Mouse (Mus musculus) CH12.LX (cell line): Measurements from ENCODE around the gene Pphln1. TPM values are rescaled to one million over a fixed set of nuclear protein-coding genes. Genes with fewer than 3 reads are reported as not detected.

Experiments used
- DNase-seq: peaks from one replicate; pipeline ENCODE4 v3.0.0-alpha.2; 2013; ENCODE audit errors: extremely low read depth
- H3K27ac ChIP-seq: 2 replicates; pipeline ENCODE4 v1.5.1; 2012; ENCODE audit warnings: low read depth, mild to moderate bottlenecking, control low read depth, moderate library complexity; ENCODE audit not compliant: insufficient read depth
- H3K27me3 ChIP-seq: replicated peaks from 2 replicates; pipeline ENCODE3; 2012; ENCODE audit warnings: inconsistent platforms
- H3K36me3 ChIP-seq, 2 experiments: replicated peaks in 1 of 2; 2 replicates each; pipeline versions ENCODE3 to v1.6.1; 2012; ENCODE audit warnings: inconsistent platforms in 1 of 2, low read length in 1 of 2, mild to moderate bottlenecking in 1 of 2, mixed read lengths in 1 of 2, moderate library complexity in 1 of 2; ENCODE audit not compliant: control insufficient read depth in 1 of 2, insufficient read depth in 1 of 2
- H3K4me1 ChIP-seq, 2 experiments: 2 replicates each; pipeline ENCODE4 v1.6.1; 2012; ENCODE audit warnings: inconsistent platforms in 1 of 2, moderate library complexity in 1 of 2; ENCODE audit not compliant: insufficient read depth in 2 of 2, control insufficient read depth in 1 of 2
- H3K4me2 ChIP-seq: 2 replicates; pipeline ENCODE4 v1.6.1; 2012; ENCODE audit warnings: low read depth, mild to moderate bottlenecking, control low read depth; ENCODE audit not compliant: poor library complexity, insufficient read depth, severe bottlenecking
- H3K4me3 ChIP-seq, 3 experiments: fragments of 150-350 bp in 1 of 3; sonication (generic) in 1 of 3; replicated peaks in 1 of 3; 2 replicates each; pipeline versions ENCODE3 to v1.5.1; 2011 to 2012; ENCODE audit warnings: low read depth in 2 of 3, low read length in 2 of 3, mild to moderate bottlenecking in 2 of 3, moderate library complexity in 2 of 3, control low read depth in 1 of 3, improper control_type of control experiment in 1 of 3, inconsistent platforms in 1 of 3, mixed read lengths in 1 of 3; ENCODE audit not compliant: poor library complexity in 1 of 3
- H3K79me2 ChIP-seq: replicated peaks from 2 replicates; pipeline ENCODE4 v1.6.1; 2012; ENCODE audit warnings: mild to moderate bottlenecking, moderate library complexity; ENCODE audit not compliant: control insufficient read depth, poor library complexity, insufficient read depth, severe bottlenecking; ENCODE audit errors: extremely low read depth
- H3K9ac ChIP-seq: 2 replicates; pipeline ENCODE4 v1.6.1; 2012; ENCODE audit warnings: low read depth, mild to moderate bottlenecking, control low read depth, moderate library complexity; ENCODE audit not compliant: insufficient read depth
- H3K9me3 ChIP-seq: replicated peaks from 2 replicates; pipeline ENCODE3; 2012; ENCODE audit warnings: low read length, inconsistent platforms, mixed read lengths
- BHLHE40 ChIP-seq: IDR thresholded peaks from 2 replicates; pipeline ENCODE4 v1.6.1; 2011; ENCODE audit warnings: mild to moderate bottlenecking, low read depth, low read length, improper control_type of control experiment
- CHD1 ChIP-seq: IDR thresholded peaks from 2 replicates; pipeline ENCODE4 v1.6.1; 2012; ENCODE audit warnings: low read depth, low read length, improper control_type of control experiment, inconsistent platforms
- CHD2 ChIP-seq: IDR thresholded peaks from 2 replicates; pipeline ENCODE4 v1.6.1; 2011; ENCODE audit warnings: low read length, improper control_type of control experiment
- CTCF ChIP-seq, 2 experiments: IDR thresholded peaks in 1 of 2; conservative IDR thresholded peaks in 1 of 2; 2 replicates each; pipeline ENCODE4 v1.5.1; 2011 to 2012; ENCODE audit warnings: low read depth in 2 of 2, low read length in 2 of 2, improper control_type of control experiment in 1 of 2, inconsistent platforms in 1 of 2, mild to moderate bottlenecking in 1 of 2, moderate library complexity in 1 of 2
- E2F4 ChIP-seq: IDR thresholded peaks from 2 replicates; pipeline ENCODE4 v1.6.1; 2011; ENCODE audit warnings: low read depth, low read length, improper control_type of control experiment; ENCODE audit not compliant: insufficient replicate concordance
- ELF1 ChIP-seq: IDR thresholded peaks from 2 replicates; pipeline ENCODE4 v1.6.1; 2014; ENCODE audit warnings: low read depth, mild to moderate bottlenecking, inconsistent platforms, low read length, improper control_type of control experiment
- EP300 ChIP-seq: IDR thresholded peaks from 2 replicates; pipeline ENCODE4 v1.6.1; 2011; ENCODE audit warnings: low read length, improper control_type of control experiment
- ETS1 ChIP-seq: conservative IDR thresholded peaks from 2 replicates; pipeline ENCODE4 v1.6.1; 2012; ENCODE audit warnings: low read depth, mild to moderate bottlenecking, inconsistent platforms, low read length, improper control_type of control experiment, moderate library complexity
- HCFC1 ChIP-seq: IDR thresholded peaks from 2 replicates; pipeline ENCODE4 v1.6.1; 2012; ENCODE audit warnings: low read depth, mild to moderate bottlenecking, inconsistent platforms, low read length, improper control_type of control experiment
- IRF4 ChIP-seq: IDR thresholded peaks from 2 replicates; pipeline ENCODE4 v1.6.1; 2014; ENCODE audit warnings: low read depth, mild to moderate bottlenecking, inconsistent platforms, low read length, improper control_type of control experiment
- JUND ChIP-seq: conservative IDR thresholded peaks from 2 replicates; pipeline ENCODE4 v1.6.1; 2011; ENCODE audit warnings: low read depth, low read length, improper control_type of control experiment
- KAT2A ChIP-seq: IDR thresholded peaks from 2 replicates; pipeline ENCODE4 v1.6.1; 2012; ENCODE audit warnings: low read length, improper control_type of control experiment, inconsistent platforms; ENCODE audit not compliant: insufficient replicate concordance
- MAX ChIP-seq: IDR thresholded peaks from 2 replicates; pipeline ENCODE4 v1.6.1; 2011; ENCODE audit warnings: low read length, improper control_type of control experiment
- MAZ ChIP-seq: IDR thresholded peaks from 2 replicates; pipeline ENCODE4 v1.6.1; 2012; ENCODE audit warnings: low read depth, mild to moderate bottlenecking, inconsistent platforms, low read length, improper control_type of control experiment, moderate library complexity
- MEF2A ChIP-seq: IDR thresholded peaks from 2 replicates; pipeline ENCODE4 v1.6.1; 2014; ENCODE audit warnings: low read depth, mild to moderate bottlenecking, inconsistent platforms, low read length, improper control_type of control experiment, borderline replicate concordance
- MYC ChIP-seq: IDR thresholded peaks from 2 replicates; pipeline ENCODE4 v1.6.1; 2011; ENCODE audit warnings: low read depth, mild to moderate bottlenecking, improper control_type of control experiment, low read length
- NRF1 ChIP-seq: IDR thresholded peaks from 2 replicates; pipeline ENCODE4 v1.6.1; 2014; ENCODE audit warnings: low read depth, mild to moderate bottlenecking, inconsistent platforms, low read length, improper control_type of control experiment, moderate library complexity
- PAX5 ChIP-seq: IDR thresholded peaks from 2 replicates; pipeline ENCODE4 v1.6.1; 2012; ENCODE audit warnings: low read length, inconsistent platforms, mixed read lengths
- POLR2A ChIP-seq: IDR thresholded peaks from 2 replicates; pipeline ENCODE4 v1.6.1; 2011; ENCODE audit warnings: low read depth, mild to moderate bottlenecking, improper control_type of control experiment, low read length
- SIN3A ChIP-seq: IDR thresholded peaks from 2 replicates; pipeline ENCODE4 v1.6.1; 2012; ENCODE audit warnings: low read length, improper control_type of control experiment, inconsistent platforms
- TCF12 ChIP-seq: IDR thresholded peaks from 2 replicates; pipeline ENCODE4 v1.6.1; 2014; ENCODE audit warnings: low read depth, mild to moderate bottlenecking, inconsistent platforms, low read length, improper control_type of control experiment
- UBTF ChIP-seq: IDR thresholded peaks from 2 replicates; pipeline ENCODE4 v1.6.1; 2012; ENCODE audit warnings: low read depth, mild to moderate bottlenecking, inconsistent platforms, low read length, improper control_type of control experiment, moderate library complexity
- USF2 ChIP-seq: conservative IDR thresholded peaks from 2 replicates; pipeline ENCODE4 v1.6.1; 2011; ENCODE audit warnings: low read depth, low read length, improper control_type of control experiment
- ZC3H11A ChIP-seq: IDR thresholded peaks from 2 replicates; pipeline ENCODE4 v1.6.1; 2012; ENCODE audit warnings: low read depth, mild to moderate bottlenecking, inconsistent platforms, low read length, improper control_type of control experiment
- ZKSCAN1 ChIP-seq: IDR thresholded peaks from 2 replicates; pipeline ENCODE4 v1.6.1; 2012; ENCODE audit warnings: low read depth, inconsistent platforms, low read length, improper control_type of control experiment, borderline replicate concordance
- ZMIZ1 ChIP-seq: IDR thresholded peaks from 2 replicates; pipeline ENCODE4 v1.6.1; 2012; ENCODE audit warnings: low read depth, mild to moderate bottlenecking, inconsistent platforms, low read length, improper control_type of control experiment
- dilution Hi-C: fragments of 300-500 bp; cut with MboI; formaldehyde crosslinking; loops from 2 replicates; pipeline ENCODE4 v1.14.3; 2020; ENCODE audit warnings: low sequenced_read_pairs; ENCODE audit not compliant: extremely low pct_unique_long_range_greater_than_20kb, extremely low pct_ligation_motif_present
- in situ Hi-C: fragments of 300-500 bp; cut with MboI; formaldehyde crosslinking; loops from 3 replicates; pipeline ENCODE4 v1.14.3; 2019; ENCODE audit warnings: low sequenced_read_pairs, low pct_ligation_motif_present, low pct_unique_long_range_greater_than_20kb, mixed read lengths
- polyA plus RNA-seq: library from polyadenylated mRNA; unstranded; fragments of >175 nt; gene quantifications from 2 replicates; pipeline ENCODE4 v1.2.1, GENCODE M21; 2012; ENCODE audit warnings: low read depth; ENCODE audit not compliant: insufficient read length
- total RNA-seq, 2 experiments: library from RNA; depleted of rRNA; stranded (reverse); fragments of 300-350 nt in 1 of 2; fragments of >200 nt in 1 of 2; gene quantifications; 2 replicates each; pipeline ENCODE4 v1.2.3; 2012 to 2014

Gene Pphln1
- total and polyA plus RNA-seq, 3 experiments = 22.9 to 63.9 (median 59.3) TPM

DNA sequence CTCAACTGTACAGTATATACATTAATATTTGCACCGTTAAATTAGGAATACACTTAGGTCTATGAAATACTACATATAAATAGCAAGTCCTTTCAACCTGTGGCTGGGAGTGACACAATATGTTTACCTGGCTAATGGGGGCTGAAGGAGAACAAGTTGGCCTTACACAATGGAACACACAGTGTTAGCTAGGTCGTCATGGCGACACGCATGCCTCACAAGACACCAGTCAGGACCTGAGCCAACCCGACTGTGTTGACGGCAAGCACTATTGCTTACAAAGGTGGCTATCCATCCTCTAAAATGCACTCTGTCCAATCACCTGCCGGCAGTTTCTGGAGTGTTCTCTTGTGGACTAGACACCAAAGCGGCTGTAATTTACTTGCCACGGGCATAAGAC, 101.7 kb downstream of the Pphln1 start:
- Histone ChIP-seq H3K4me1 (no peaks in the 10 kb centered on the region), H3K36me3 (peaks cover 13 to 82% of the 10 kb centered on the region in 2 experiments), H3K9me3 (no peaks in the 10 kb centered on the region), H3K79me2 (no peaks in the 10 kb centered on the region), H3K4me2 (no peak overlapping the region), H3K27me3 (no peaks in the 10 kb centered on the region), H3K4me3 (no peak overlapping the region), H3K27ac (no peak overlapping the region), H3K9ac (no peak overlapping the region)
- no peak for TF ChIP-seq KAT2A
- TF ChIP-seq ETS1 = no peak
- TF ChIP-seq ZKSCAN1 = no peak
- no peak for TF ChIP-seq MEF2A
- TF ChIP-seq POLR2A = no peak
- TF ChIP-seq SIN3A = no peak
- no peak for TF ChIP-seq MYC
- no peak for TF ChIP-seq TCF12
- TF ChIP-seq JUND = no peak
- TF ChIP-seq UBTF = no peak
- no peak for TF ChIP-seq MAX
- TF ChIP-seq MAZ = no peak
- in situ Hi-C loops (no loop called here), dilution Hi-C loops (no loop called here)
- DNase-seq = no peak

DNA sequence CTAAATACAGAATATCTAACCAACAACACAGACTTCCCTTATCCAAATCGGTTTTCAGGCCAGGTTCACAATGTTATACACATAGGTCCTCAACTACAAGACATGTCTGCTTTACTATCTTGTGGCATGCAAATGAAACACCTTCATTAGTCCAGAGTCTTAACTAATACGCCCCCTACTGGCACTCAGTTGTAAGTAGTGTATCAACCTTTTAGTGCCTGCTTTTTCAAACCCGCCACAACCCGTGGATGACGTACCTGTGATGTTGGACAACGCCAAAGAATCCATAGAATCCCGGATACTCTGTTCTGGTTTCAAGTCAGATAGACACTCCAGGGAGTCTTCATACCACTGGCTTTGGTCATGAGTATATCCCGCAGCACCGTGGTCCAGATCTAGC, 104.6 kb downstream of the Pphln1 start:
- no peak overlapping the region for H3K4me2 ChIP-seq
- no peaks in the 10 kb centered on the region for H3K4me1 ChIP-seq
- in situ Hi-C loops (no loop called here), dilution Hi-C loops (no loop called here)
- no peak for DNase-seq
- H3K27ac ChIP-seq = no peak overlapping the region
- no peaks in the 10 kb centered on the region for H3K79me2 ChIP-seq
- peaks cover 10 to 74% of the 10 kb centered on the region in 2 experiments for H3K36me3 ChIP-seq
- no peaks in the 10 kb centered on the region for H3K9me3 ChIP-seq
- H3K9ac ChIP-seq = no peak overlapping the region
- H3K27me3 ChIP-seq = no peaks in the 10 kb centered on the region
- no peak for TF ChIP-seq PAX5
- no peak for TF ChIP-seq ZKSCAN1
- peak; percentile 25 to 36; a peak in 2 of 4 replicates for TF ChIP-seq CTCF (conservative IDR thresholded peaks at IDR 0.05 in 1 of 2, IDR thresholded peaks at IDR 0.05 in 1 of 2; ENCODE audit: low read depth in 2 of 2, low read length in 2 of 2)
- H3K4me3 ChIP-seq = no peak overlapping the region

- H3K4me3 ChIP-seq = no peak overlapping the region
Observed at GRCm38 (mm10) chr15:93503201-93503745, 105.1 kb downstream of the Pphln1 start.

More at GRCm38 (mm10) chr15:93503201-93503745, 105.1 kb downstream of the Pphln1 start:
- no peak overlapping the region for H3K4me2 ChIP-seq
- DNase-seq = no peak
- no peaks in the 10 kb centered on the region for H3K4me1 ChIP-seq
- H3K36me3 ChIP-seq = peaks cover 7 to 69% of the 10 kb centered on the region in 2 experiments
- no peaks in the 10 kb centered on the region for H3K27me3 ChIP-seq
- dilution Hi-C loops = no loop called here
- no peak overlapping the region for H3K27ac ChIP-seq
- H3K9me3 ChIP-seq = no peaks in the 10 kb centered on the region
- no peak for TF ChIP-seq CHD2
- TF ChIP-seq BHLHE40 = no peak
- no peak for TF ChIP-seq ZKSCAN1
- no peak for TF ChIP-seq NRF1
- TF ChIP-seq CHD1 = no peak
- TF ChIP-seq HCFC1 = no peak
- TF ChIP-seq EP300 = no peak
- TF ChIP-seq USF2 = no peak
- TF ChIP-seq ZMIZ1 = no peak
- no peak for TF ChIP-seq KAT2A
- no peak for TF ChIP-seq IRF4
- TF ChIP-seq MYC = no peak
- no peak for TF ChIP-seq POLR2A
- no peak for TF ChIP-seq ELF1
- TF ChIP-seq E2F4 = no peak
- TF ChIP-seq JUND = no peak
- TF ChIP-seq ZC3H11A = no peak
- no peak overlapping the region for H3K9ac ChIP-seq
- in situ Hi-C loops = no loop called here
- no peaks in the 10 kb centered on the region for H3K79me2 ChIP-seq
